Mouse (Mus musculus) liver, embryonic 11.5 days (tissue): Measurements from ENCODE around the gene Proser1. TPM values are rescaled to one million over a fixed set of nuclear protein-coding genes. Genes with fewer than 3 reads are reported as not detected.

ENCODE experiments used
- polyA plus RNA-seq: library from polyadenylated mRNA; unstranded; fragments of >200 nt; fragmentation: Nextera tagmentation; extraction: Ambion mirVana; gene quantifications from 2 replicates; pipeline ENCODE4 v1.2.1, GENCODE M21; 2014

Proser1 gene
- polyA plus RNA-seq, 1 experiment from 2014 or later: 17.9 TPM

Other genes with a start within 250 kb of the Proser1 start
- 6.8 and 9.5 TPM in 2 replicates for gene Nhlrc3, start 334 bp upstream of the Proser1 start, polyA plus RNA-seq
- gene Stoml3, start 25.0 kb downstream of the Proser1 start, polyA plus RNA-seq: not detected in 2 replicates
- 2.7 and 3.6 TPM in 2 replicates for gene Frem2, start 193.7 kb downstream of the Proser1 start, polyA plus RNA-seq